In the genomic region with DNA sequence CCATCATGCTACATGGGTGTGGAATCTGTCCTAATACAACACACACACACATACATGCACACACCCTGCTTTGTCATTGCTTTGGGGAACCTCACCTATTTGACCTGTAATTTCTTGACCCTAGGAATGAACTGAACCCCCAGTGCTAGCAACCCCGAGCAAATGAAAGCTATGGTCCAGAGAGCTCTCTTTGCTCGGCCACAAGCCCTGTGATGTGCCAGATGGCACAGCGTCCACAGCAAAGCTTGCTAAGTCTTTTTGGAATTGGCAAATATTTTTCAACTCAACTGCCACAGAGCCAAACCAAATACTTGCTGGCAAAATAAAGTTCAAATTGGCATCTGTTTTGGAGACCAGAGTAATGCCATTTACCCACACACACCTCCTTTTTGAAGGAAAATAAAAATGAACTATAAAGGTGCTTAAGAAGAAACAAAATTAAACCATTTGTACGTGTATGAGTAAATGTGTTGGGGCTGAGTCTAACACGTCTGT, we compare ENCODE assay signal across 28 mouse cellular contexts.
A peak's percentile ranks its signal among the peaks of the same experiment; 100 is the strongest.
DNase-seq lines count a peak whose midpoint lies in the region; ATAC-seq and TF ChIP-seq lines count a peak whose summit lies in the region.
"Had no signal": no experiment of that assay in that cellular context is flagged by ENCODE, and none has a peak within 500 bp of the region (broad histone marks: within the 10 kb centered on the region; RNA-seq: fewer than 3 reads in every experiment).

No protein-coding gene starts in this region.

- no peak for ATAC-seq in limb, embryonic 15.5 days (ENCODE audit: insufficient number of reproducible peaks, low FRiP score, low TSS enrichment, low read depth)
- ATAC-seq in hindbrain, postnatal 0 days: no peak
- ATAC-seq in midbrain, embryonic 14.5 days (ENCODE audit: low FRiP score, low TSS enrichment): no peak
- ATAC-seq: forebrain, embryonic 14.5 days; intestine, embryonic 16.5 days; liver, embryonic 12.5 days; midbrain, embryonic 15.5 days; Patski had no signal

- DNase-seq in cerebellum, adult 11-12 months: peak; percentile 7
- no peak for DNase-seq in cerebellum, postnatal 4 days (ENCODE audit: low spot score in 2 of 2)
- DNase-seq in brain, adult 2 months (ENCODE audit: low read depth, low spot score): peak; percentile 30
- peak; percentile 15 to 38 for DNase-seq in cerebellum, postnatal 14 days
- no peak for DNase-seq in hindbrain, postnatal 0 days (ENCODE audit: low spot score)
- no peak for DNase-seq in midbrain, embryonic 14.5 days
- no peak for DNase-seq in Muller cell, postnatal 12 days (ENCODE audit: inconsistent ontology term)
- DNase-seq: adrenal gland, postnatal 10 days; gastrocnemius, postnatal 14 days; heart, postnatal 36 days; kidney, adult 9 months; kidney, postnatal 10 days; layer of hippocampus, postnatal 36 days; lung, adult 2 months; lung, postnatal 10 days had no signal

- H3K9ac ChIP-seq in limb, embryonic 15.5 days: no peak overlapping the region
- H3K9ac ChIP-seq in hindbrain, postnatal 0 days (replicated peaks; ENCODE audit: low read length): no peak overlapping the region
- no peak overlapping the region for H3K9ac ChIP-seq in midbrain, embryonic 14.5 days (replicated peaks; ENCODE audit: low read length)
- H3K9ac ChIP-seq: embryonic facial prominence, embryonic 15.5 days; heart, embryonic 15.5 days; hindbrain, embryonic 12.5 days; liver, embryonic 12.5 days; midbrain, embryonic 15.5 days; neural tube, embryonic 13.5 days had no signal

- no peaks in the 10 kb centered on the region; the same call in 1 of the 2 replicates for H3K36me3 ChIP-seq in limb, embryonic 15.5 days
- no peaks in the 10 kb centered on the region for H3K36me3 ChIP-seq in hindbrain, postnatal 0 days (ENCODE audit: insufficient read depth, low read length)
- no peaks in the 10 kb centered on the region for H3K36me3 ChIP-seq in midbrain, embryonic 14.5 days (ENCODE audit: control insufficient read depth, insufficient read depth, low read length)
- H3K36me3 ChIP-seq: embryonic facial prominence, embryonic 10.5 days; embryonic facial prominence, embryonic 15.5 days; G1E; hindbrain, embryonic 12.5 days; liver, embryonic 12.5 days; midbrain, embryonic 15.5 days; neural tube, embryonic 13.5 days had no signal

- peak overlapping the region; percentile 22 for H3K27ac ChIP-seq in limb, embryonic 15.5 days
- no peak overlapping the region for H3K27ac ChIP-seq in hindbrain, postnatal 0 days
- H3K27ac ChIP-seq in midbrain, embryonic 14.5 days (replicated peaks; ENCODE audit: low read depth, low read length): no peak overlapping the region
- H3K27ac ChIP-seq: embryonic facial prominence, embryonic 15.5 days; heart, embryonic 10.5 days; heart, embryonic 15.5 days; liver, embryonic 12.5 days; midbrain, embryonic 15.5 days; neural tube, embryonic 13.5 days had no signal

- H3K9me3 ChIP-seq in limb, embryonic 15.5 days: no peaks in the 10 kb centered on the region
- no peaks in the 10 kb centered on the region for H3K9me3 ChIP-seq in hindbrain, postnatal 0 days (ENCODE audit: low read length)
- no peaks in the 10 kb centered on the region for H3K9me3 ChIP-seq in midbrain, embryonic 14.5 days (ENCODE audit: control insufficient read depth, low read length)
- H3K9me3 ChIP-seq: embryonic facial prominence, embryonic 10.5 days; embryonic facial prominence, embryonic 15.5 days; heart, embryonic 10.5 days; heart, embryonic 15.5 days; hindbrain, embryonic 12.5 days; liver, embryonic 12.5 days; midbrain, embryonic 15.5 days; neural tube, embryonic 13.5 days had no signal

- H3K4me1 ChIP-seq in limb, embryonic 15.5 days: peaks cover 41% of the 10 kb centered on the region
- H3K4me1 ChIP-seq in hindbrain, postnatal 0 days (ENCODE audit: insufficient read depth, low read length): peaks cover 5% of the 10 kb centered on the region
- no peaks in the 10 kb centered on the region for H3K4me1 ChIP-seq in midbrain, embryonic 14.5 days (ENCODE audit: control insufficient read depth, insufficient read depth, low read length)
- H3K4me1 ChIP-seq: liver, embryonic 12.5 days had no signal

- no peak for TF ChIP-seq CTCF in hindbrain, postnatal 0 days (IDR thresholded peaks at IDR 0.05; ENCODE audit: low read depth)

- 52% methylated on average over 5 of the region's 5 CpGs for WGBS in limb, embryonic 15.5 days
- WGBS in hindbrain, postnatal 0 days: 60% methylated on average over 5 of the region's 5 CpGs
- WGBS in midbrain, embryonic 14.5 days: 82% methylated on average over 5 of the region's 5 CpGs

- H3K27me3 ChIP-seq in limb, embryonic 15.5 days: no peaks in the 10 kb centered on the region
- H3K27me3 ChIP-seq in hindbrain, postnatal 0 days (ENCODE audit: insufficient read depth, low read length): no peaks in the 10 kb centered on the region
- H3K27me3 ChIP-seq in midbrain, embryonic 14.5 days (ENCODE audit: control insufficient read depth, insufficient read depth, low read length): no peaks in the 10 kb centered on the region
- H3K27me3 ChIP-seq: embryonic facial prominence, embryonic 15.5 days; heart, embryonic 15.5 days; hindbrain, embryonic 12.5 days; liver, embryonic 12.5 days; midbrain, embryonic 15.5 days; neural tube, embryonic 13.5 days; Patski had no signal

- H3K4me3 ChIP-seq in limb, embryonic 15.5 days: no peak overlapping the region
- no peak overlapping the region for H3K4me3 ChIP-seq in hindbrain, postnatal 0 days (ENCODE audit: low read length)
- no peak overlapping the region for H3K4me3 ChIP-seq in midbrain, embryonic 14.5 days (replicated peaks; ENCODE audit: low read depth, low read length)
- H3K4me3 ChIP-seq: embryonic facial prominence, embryonic 15.5 days; heart, embryonic 10.5 days; heart, embryonic 15.5 days; hindbrain, embryonic 12.5 days; liver, embryonic 12.5 days; midbrain, embryonic 15.5 days; neural tube, embryonic 13.5 days had no signal

- H3K4me2 ChIP-seq in limb, embryonic 15.5 days: no peak overlapping the region
- no peak overlapping the region for H3K4me2 ChIP-seq in hindbrain, postnatal 0 days (ENCODE audit: low read depth, low read length)
- H3K4me2 ChIP-seq in midbrain, embryonic 14.5 days (ENCODE audit: low read length): no peak overlapping the region
- H3K4me2 ChIP-seq: heart, embryonic 15.5 days; hindbrain, embryonic 12.5 days; liver, embryonic 12.5 days; midbrain, embryonic 15.5 days; neural tube, embryonic 13.5 days had no signal

Comparison
In these comparisons a context has a peak if more than half of its experiments do, and no peak if none do; other contexts are left out.
1. DNase-seq: peak in cerebellum, adult 11-12 months (single experiment), brain, adult 2 months (single experiment) and cerebellum, postnatal 14 days (2 of 2); none in cerebellum, postnatal 4 days (0 of 2), hindbrain, postnatal 0 days (single experiment), midbrain, embryonic 14.5 days (single experiment) and Muller cell, postnatal 12 days (single experiment).